Mouse (Mus musculus) gastrocnemius, adult 2 months (tissue): ENCODE results near the gene 1700012P22Rik. TPM values are rescaled to one million over a fixed set of nuclear protein-coding genes. Genes with fewer than 3 reads are reported as not detected.

Source experiments
- DNase-seq: peaks from one replicate; pipeline ENCODE4 v3.0.0; 2022
- H3K27ac ChIP-seq: fragments of 200-600 bp; 2 replicates; pipeline ENCODE4 v1.8.1; 2022; ENCODE audit warnings: mild to moderate bottlenecking
- H3K4me3 ChIP-seq: fragments of 200-600 bp; 2 replicates; pipeline ENCODE4 v1.8.1; 2022; ENCODE audit warnings: mild to moderate bottlenecking, moderate library complexity
- CTCF ChIP-seq: fragments of 200-600 bp; IDR thresholded peaks from 2 replicates; pipeline ENCODE4 v1.8.1; 2022; ENCODE audit warnings: antibody characterized with exemption, mild to moderate bottlenecking, moderate library complexity
- intact Hi-C: fragments of 180-260 bp; cut with DNase I; formaldehyde crosslinking; loops from one replicate; pipeline ENCODE4 v1.15.1; 2025
- long read RNA-seq, 2 experiments: library from polyadenylated mRNA; stranded (forward); transcript quantifications; one replicate each; pipeline ENCODE4 v2.0.0; 2021
- total RNA-seq, 2 experiments: library from RNA; stranded (reverse); gene quantifications; 2 replicates each; pipeline ENCODE4 v1.2.3; 2021

1700012P22Rik gene
- total RNA-seq, result not detected
- long read RNA-seq, experiment 1, result 0 reads
- long read RNA-seq, experiment 2, result 0 reads

GRCm38 (mm10) chr4:144438672-144439071 lies at the start of gene 1700012P22Rik:
TSS of gene 1700012P22Rik (minus strand) at chr4:144438772.
- H3K4me3 ChIP-seq, result no peak within 1 kb of the TSS
- DNase-seq, result no peak
- intact Hi-C loops, result no loop called here
- TF ChIP-seq CTCF, result no peak
- no peak within 1 kb of the TSS for H3K27ac ChIP-seq

GRCm38 (mm10) chr4:144468091-144468490 lies 29.5 kb upstream of the 1700012P22Rik start:
- no peak for DNase-seq
- intact Hi-C loops, result no loop called here
- H3K27ac ChIP-seq, result no peak overlapping the region
- H3K4me3 ChIP-seq, result no peak overlapping the region
- no peak for TF ChIP-seq CTCF

- H3K27ac ChIP-seq, result no peak overlapping the region
- no peak for DNase-seq
- intact Hi-C loops, result no loop called here
- TF ChIP-seq CTCF, result no peak
- no peak overlapping the region for H3K4me3 ChIP-seq
These were observed 26.6 kb upstream of the 1700012P22Rik start for GRCm38 (mm10) chr4:144465206-144465605.

- Histone ChIP-seq H3K4me3 (no peak within 1 kb of the TSS), H3K27ac (no peak within 1 kb of the TSS)
- TF ChIP-seq CTCF, result no peak
- DNase-seq, result no peak
- intact Hi-C loops, result no loop called here
These were observed 25.1 kb upstream of the 1700012P22Rik start, which contains the start of gene Aadacl3 for GRCm38 (mm10) chr4:144463656-144464055. TSS of gene Aadacl3 (minus strand) at chr4:144463756.

GRCm38 (mm10) chr4:144453217-144453616 lies 14.6 kb upstream of the 1700012P22Rik start, which contains the start of gene Gm9944:
TSS of gene Gm9944 (minus strand) at chr4:144453317.
- Histone ChIP-seq H3K27ac (no peak within 1 kb of the TSS), H3K4me3 (no peak within 1 kb of the TSS)
- DNase-seq, result no peak
- intact Hi-C loops, result no loop called here
- TF ChIP-seq CTCF, result no peak

GRCm38 (mm10) chr4:144448546-144448945 lies 10.0 kb upstream of the 1700012P22Rik start:
- intact Hi-C loops, result no loop called here
- H3K27ac ChIP-seq, result no peak overlapping the region
- no peak for DNase-seq

GRCm38 (mm10) chr4:144441582-144441981 lies 3.0 kb upstream of the 1700012P22Rik start:
- intact Hi-C loops, result no loop called here
- no peak for DNase-seq
- no peak overlapping the region for H3K27ac ChIP-seq
- H3K4me3 ChIP-seq, result no peak overlapping the region
- no peak for TF ChIP-seq CTCF

More at GRCm38 (mm10) chr4:144448546-144448945, 10.0 kb upstream of the 1700012P22Rik start:
- TF ChIP-seq CTCF, result no peak
- H3K4me3 ChIP-seq, result no peak overlapping the region

- TF ChIP-seq CTCF, result no peak
- no peak for DNase-seq
- Histone ChIP-seq H3K4me3 (no peak overlapping the region), H3K27ac (no peak overlapping the region)
- intact Hi-C loops, result no loop called here
These were observed 2.5 kb upstream of the 1700012P22Rik start for GRCm38 (mm10) chr4:144441095-144441494.

GRCm38 (mm10) chr4:144433216-144433615 lies 5.4 kb downstream of the 1700012P22Rik start:
- Histone ChIP-seq H3K4me3 (no peak overlapping the region), H3K27ac (no peak overlapping the region)
- intact Hi-C loops, result no loop called here
- DNase-seq, result no peak
- no peak for TF ChIP-seq CTCF

GRCm38 (mm10) chr4:144430723-144431122 lies 7.8 kb downstream of the 1700012P22Rik start:
- Histone ChIP-seq H3K27ac (no peak overlapping the region), H3K4me3 (no peak overlapping the region)
- no peak for TF ChIP-seq CTCF
- no peak for DNase-seq
- intact Hi-C loops, result no loop called here

GRCm38 (mm10) chr4:144428868-144429267 lies 9.7 kb downstream of the 1700012P22Rik start:
- intact Hi-C loops, result no loop called here
- peak; percentile 43 for TF ChIP-seq CTCF
- no peak for DNase-seq
- Histone ChIP-seq H3K4me3 (no peak overlapping the region), H3K27ac (no peak overlapping the region)

GRCm38 (mm10) chr4:144424590-144424989 lies 14.0 kb downstream of the 1700012P22Rik start:
- no peak for DNase-seq
- H3K4me3 ChIP-seq, result no peak overlapping the region
- no peak overlapping the region for H3K27ac ChIP-seq
- no peak for TF ChIP-seq CTCF
- intact Hi-C loops, result no loop called here

GRCm38 (mm10) chr4:144420644-144421043 lies 17.9 kb downstream of the 1700012P22Rik start:
- no peak overlapping the region for H3K4me3 ChIP-seq

GRCm38 (mm10) chr4:144408290-144408689 lies 30.3 kb downstream of the 1700012P22Rik start, which contains the start of gene Pramef12:
TSS of gene Pramef12 (minus strand) at chr4:144408464.
- intact Hi-C loops, result no loop called here
- no peak for DNase-seq
- TF ChIP-seq CTCF, result no peak
- no peak within 1 kb of the TSS for H3K27ac ChIP-seq
- H3K4me3 ChIP-seq, result no peak within 1 kb of the TSS

More at GRCm38 (mm10) chr4:144420644-144421043, 17.9 kb downstream of the 1700012P22Rik start:
- DNase-seq, result no peak
- peak; percentile 8; the same call in 1 of the 2 replicates for TF ChIP-seq CTCF
- intact Hi-C loops, result no loop called here
- no peak overlapping the region for H3K27ac ChIP-seq
